Mouse (Mus musculus) cerebellum, postnatal 25 days (tissue): Measurements from ENCODE around the gene Rpl7l1.

Source experiments
- DNase-seq, 2 experiments: peaks; one replicate each; pipeline ENCODE4 v3.0.0; 2021; ENCODE audit warnings: mixed read lengths in 2 of 2

The Rpl7l1 gene

GRCm38 (mm10) chr17:46734055-46734454 is 48.4 kb downstream of the Rpl7l1 start:
- no peak for DNase-seq

GRCm38 (mm10) chr17:46728904-46729318 is 53.6 kb downstream of the Rpl7l1 start, which contains the start of gene Gnmt:
TSS of gene Gnmt (minus strand) at chr17:46729168.
- DNase-seq, result peak; percentile 91 to 95

GRCm38 (mm10) chr17:46728496-46728895 is 54.0 kb downstream of the Rpl7l1 start:
- no peak for DNase-seq

- DNase-seq, result peak; percentile 35 to 68
Observed at GRCm38 (mm10) chr17:46728021-46728420, 54.5 kb downstream of the Rpl7l1 start.

GRCm38 (mm10) chr17:46727271-46727670 is 55.2 kb downstream of the Rpl7l1 start:
- no peak for DNase-seq

- peak; percentile 83 to 85 for DNase-seq
Observed at GRCm38 (mm10) chr17:46725731-46726645, 56.5 kb downstream of the Rpl7l1 start.

- peak; percentile 43 to 50 for DNase-seq
Observed at GRCm38 (mm10) chr17:46725273-46725672, 57.2 kb downstream of the Rpl7l1 start.

- peak in 1 of 2 experiments; percentile 20 for DNase-seq
Observed at GRCm38 (mm10) chr17:46724477-46725084, 57.9 kb downstream of the Rpl7l1 start.
